Mouse (Mus musculus) heart, postnatal 0 days (tissue): Measurements from ENCODE around the gene Klhl13.

Experiments used
- CTCF ChIP-seq: IDR thresholded peaks from 2 replicates; pipeline ENCODE4 v1.5.1; 2016; ENCODE audit warnings: antibody characterized with exemption, control low read depth, low read depth
- EP300 ChIP-seq: IDR thresholded peaks from 2 replicates; pipeline ENCODE4 v1.6.1; 2016; ENCODE audit warnings: antibody characterized with exemption, low read depth

- TF ChIP-seq EP300 (no peak), CTCF (no peak)
Measured at GRCm38 (mm10) chrX:23248752-23249151, 116.1 kb downstream of the Klhl13 start.
